30 mouse cellular contexts compared by ENCODE assay signal in the genomic region with DNA sequence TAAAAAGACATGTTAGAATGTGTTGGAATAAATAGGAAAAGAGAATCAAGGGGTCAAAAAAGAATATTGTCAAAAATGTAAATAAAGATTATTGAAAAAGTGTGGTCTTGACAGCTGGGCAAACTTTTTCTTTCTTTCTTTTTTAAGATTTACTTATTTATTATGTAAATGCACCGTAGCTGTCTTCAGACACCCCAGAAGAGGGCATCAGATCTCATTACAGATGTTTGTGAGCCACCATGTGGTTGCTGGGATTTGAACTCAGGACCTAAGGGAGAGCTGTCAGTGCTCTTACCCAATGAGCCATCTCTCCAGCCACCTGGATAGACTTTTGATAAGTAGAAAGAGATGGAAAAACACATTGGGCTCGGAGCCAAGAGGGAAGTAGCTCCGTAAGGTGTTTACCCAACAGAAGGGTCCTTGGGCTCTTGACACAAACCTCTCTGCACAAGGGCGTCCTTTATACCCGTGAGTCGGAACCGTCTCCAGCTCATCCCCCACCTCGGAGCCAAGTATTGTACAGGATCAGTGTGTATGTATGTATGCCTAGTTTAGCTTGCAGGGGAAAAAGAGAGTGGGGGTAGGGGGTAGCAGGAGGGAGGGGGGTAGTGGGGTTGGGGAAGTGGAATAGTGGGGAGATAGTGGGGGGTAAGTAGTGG. TPM values are rescaled to one million over a fixed set of nuclear protein-coding genes. Genes with fewer than 3 reads are reported as not detected.
DNase-seq lines count a peak whose midpoint lies in the region; ATAC-seq and TF ChIP-seq lines count a peak whose summit lies in the region.
"Had no signal": no experiment of that assay in that cellular context is flagged by ENCODE, and none has a peak within 500 bp of the region (broad histone marks: within the 10 kb centered on the region; RNA-seq: fewer than 3 reads in every experiment).

No protein-coding gene starts in this region.

- peaks cover 2% of the 10 kb centered on the region; the same call in 1 of the 2 replicates for H3K4me1 ChIP-seq in lung, embryonic 16.5 days (replicated peaks; ENCODE audit: control insufficient read depth, insufficient read depth, low read length)
- no peaks in the 10 kb centered on the region for H3K4me1 ChIP-seq in intestine, embryonic 16.5 days (ENCODE audit: control insufficient read depth, insufficient read depth, low read length)
- H3K4me1 ChIP-seq: embryonic facial prominence, embryonic 12.5 days; embryonic facial prominence, embryonic 15.5 days; heart, embryonic 12.5 days; heart, embryonic 15.5 days; hindbrain, embryonic 10.5 days had no signal

- no peaks in the 10 kb centered on the region for H3K9me3 ChIP-seq in lung, embryonic 16.5 days (ENCODE audit: control insufficient read depth, low read length)
- no peaks in the 10 kb centered on the region for H3K9me3 ChIP-seq in intestine, embryonic 16.5 days (ENCODE audit: control insufficient read depth, low read length)
- H3K9me3 ChIP-seq: embryonic facial prominence, embryonic 12.5 days; embryonic facial prominence, embryonic 15.5 days; G1E; heart, embryonic 15.5 days; hindbrain, embryonic 10.5 days had no signal

- H3K27ac ChIP-seq in layer of hippocampus, adult 2 months, result peak overlapping the region; percentile 47; the same call in 1 of the 2 replicates
- no peak overlapping the region for H3K27ac ChIP-seq in lung, embryonic 16.5 days (ENCODE audit: low read length)
- no peak overlapping the region for H3K27ac ChIP-seq in intestine, embryonic 16.5 days (ENCODE audit: low read length)
- H3K27ac ChIP-seq: embryonic facial prominence, embryonic 12.5 days; embryonic facial prominence, embryonic 15.5 days; gastrocnemius, adult 2 months; heart, embryonic 15.5 days; hindbrain, embryonic 10.5 days; hindbrain, embryonic 14.5 days; hindbrain, postnatal 0 days had no signal

- WGBS in lung, embryonic 16.5 days, result 43% methylated on average over 8 of the region's 8 CpGs
- 84% methylated on average over 8 of the region's 8 CpGs for WGBS in intestine, embryonic 16.5 days

- no peak overlapping the region for H3K9ac ChIP-seq in lung, embryonic 16.5 days (ENCODE audit: low read length)
- H3K9ac ChIP-seq in intestine, embryonic 16.5 days (ENCODE audit: low read depth, low read length), result no peak overlapping the region
- H3K9ac ChIP-seq: embryonic facial prominence, embryonic 12.5 days; embryonic facial prominence, embryonic 15.5 days; forebrain, postnatal 0 days; heart, embryonic 12.5 days; heart, embryonic 15.5 days; hindbrain, embryonic 14.5 days had no signal

- H3K36me3 ChIP-seq in lung, embryonic 16.5 days (ENCODE audit: control insufficient read depth, insufficient read depth, low read length), result no peaks in the 10 kb centered on the region
- H3K36me3 ChIP-seq in intestine, embryonic 16.5 days (ENCODE audit: control insufficient read depth, insufficient read depth, low read length), result no peaks in the 10 kb centered on the region
- H3K36me3 ChIP-seq: embryonic facial prominence, embryonic 12.5 days; embryonic facial prominence, embryonic 15.5 days; G1E; heart, embryonic 12.5 days; heart, embryonic 15.5 days; hindbrain, embryonic 10.5 days had no signal

- H3K27me3 ChIP-seq in lung, embryonic 16.5 days (ENCODE audit: control insufficient read depth, insufficient read depth, low read depth, low read length), result no peaks in the 10 kb centered on the region
- H3K27me3 ChIP-seq in intestine, embryonic 16.5 days (replicated peaks; ENCODE audit: control insufficient read depth, insufficient read depth, low read length), result no peaks in the 10 kb centered on the region
- H3K27me3 ChIP-seq: CH12.LX; embryonic facial prominence, embryonic 12.5 days; embryonic facial prominence, embryonic 15.5 days; heart, embryonic 12.5 days; heart, embryonic 15.5 days; Patski had no signal

- TF ChIP-seq CTCF in layer of hippocampus, adult 2 months (conservative IDR thresholded peaks at IDR 0.05), result 0 out of 2 replicates have a peak, but pooled peaks have one; percentile 4

- H3K4me3 ChIP-seq in layer of hippocampus, adult 2 months, result no peak overlapping the region
- no peak overlapping the region for H3K4me3 ChIP-seq in lung, embryonic 16.5 days (ENCODE audit: low read length)
- no peak overlapping the region for H3K4me3 ChIP-seq in intestine, embryonic 16.5 days (ENCODE audit: low read length)
- H3K4me3 ChIP-seq: embryonic facial prominence, embryonic 12.5 days; embryonic facial prominence, embryonic 15.5 days; gastrocnemius, adult 2 months; heart, embryonic 12.5 days; heart, embryonic 15.5 days; hindbrain, embryonic 10.5 days had no signal

- peak; percentile 74 for ATAC-seq in lung, embryonic 16.5 days (ENCODE audit: low read depth)
- no peak for ATAC-seq in intestine, embryonic 16.5 days
- ATAC-seq: forebrain, embryonic 14.5 days; forebrain, postnatal 0 days; hindbrain, postnatal 0 days; Patski had no signal

- no peak overlapping the region for H3K4me2 ChIP-seq in lung, embryonic 16.5 days (ENCODE audit: low read depth, low read length)
- H3K4me2 ChIP-seq in intestine, embryonic 16.5 days (ENCODE audit: low read depth, low read length), result no peak overlapping the region
- H3K4me2 ChIP-seq: embryonic facial prominence, embryonic 12.5 days; embryonic facial prominence, embryonic 15.5 days; heart, embryonic 12.5 days; heart, embryonic 15.5 days; hindbrain, embryonic 14.5 days had no signal

- DNase-seq in layer of hippocampus, adult 2 months (ENCODE audit: low spot score in 2 of 2), result no peak
- no peak for DNase-seq in layer of hippocampus, postnatal 25 days (ENCODE audit: extremely low spot score in 1 of 2, low spot score in 1 of 2)
- peak; percentile 94 for DNase-seq in 3T3-L1 (ENCODE audit: low read depth, low spot score)
- DNase-seq in lung, postnatal 14 days, result peak; percentile 22
- DNase-seq in kidney, adult 18-20 months, result no peak
- DNase-seq in thymus, postnatal 10 days (ENCODE audit: low spot score in 2 of 2), result no peak
- DNase-seq: adrenal gland, adult 2 months; adrenal gland, postnatal 14 days; cerebellum, adult 2 months; cerebellum, adult 9-11 months; cerebellum, postnatal 25 days; forebrain, postnatal 0 days; gastrocnemius, adult 2 months; gastrocnemius, postnatal 14 days; heart, adult 11 months; heart, postnatal 10 days; heart, postnatal 36 days had no signal

RNA-seq across cellular contexts. Expression of gene Cpm, which starts 24.5 kb away (rescaled TPM):
- total RNA-seq in layer of hippocampus, adult 2 months (2021), result 1 to 10 TPM; 8.5 to 9.7 TPM
- total RNA-seq in layer of hippocampus, postnatal 25 days (2021), result 10 to 100 TPM in 1 of 2 experiments, 1 to 10 TPM in 1; 8.5 to 11.4 TPM
- 83.7 and 86.9 TPM in 2 replicates for polyA plus RNA-seq in lung, embryonic 16.5 days (2015; fragmentation: Nextera tagmentation; extraction: Ambion mirVana)
- polyA plus RNA-seq in intestine, embryonic 16.5 days (2015; fragmentation: Nextera tagmentation; extraction: Ambion mirVana), result 47.7 and 51.8 TPM in 2 replicates
- polyA plus RNA-seq: G1E had no signal

Comparison
In these comparisons a context has a peak if more than half of its experiments do, and no peak if none do; other contexts are left out.
1. DNase-seq: peak in 3T3-L1 (single experiment) and lung, postnatal 14 days (single experiment); none in layer of hippocampus, adult 2 months (0 of 2), layer of hippocampus, postnatal 25 days (0 of 2), kidney, adult 18-20 months (single experiment) and thymus, postnatal 10 days (0 of 2).